Comparison of ENCODE assay signal across 8 mouse cellular contexts in the genomic region with DNA sequence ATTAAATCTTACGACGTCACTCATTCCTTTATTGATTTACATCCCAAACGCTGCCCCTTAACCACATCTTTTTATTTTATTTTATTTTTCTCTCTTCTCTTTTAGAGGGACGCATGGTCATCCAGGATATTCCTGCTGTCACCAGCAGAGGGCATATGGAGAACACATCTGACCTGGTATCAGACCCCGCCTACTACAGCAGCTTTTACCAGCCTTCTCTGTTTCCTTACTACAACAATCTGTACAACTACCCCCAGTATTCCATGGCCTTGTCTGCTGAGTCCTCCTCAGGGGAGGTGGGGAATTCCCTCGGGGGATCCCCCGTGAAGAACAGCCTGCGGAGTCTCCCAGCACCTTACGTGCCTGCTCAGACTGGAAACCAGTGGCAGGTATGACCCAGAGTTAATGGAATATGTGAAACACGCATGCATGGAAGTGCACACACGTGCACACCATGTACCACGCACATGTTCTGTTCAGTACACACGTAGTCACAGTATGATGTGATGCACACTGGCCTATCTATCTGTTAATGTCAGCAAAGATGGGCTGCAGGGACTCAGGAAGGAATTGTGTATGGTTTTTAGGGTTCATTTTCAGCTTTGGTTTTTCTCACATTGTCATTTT. TPM values are rescaled to one million over a fixed set of nuclear protein-coding genes. Genes with fewer than 3 reads are reported as not detected.
DNase-seq lines count a peak whose midpoint lies in the region; ATAC-seq and TF ChIP-seq lines count a peak whose summit lies in the region.
"Had no signal": no experiment of that assay in that cellular context is flagged by ENCODE, and none has a peak within 500 bp of the region (broad histone marks: within the 10 kb centered on the region; RNA-seq: fewer than 3 reads in every experiment).

No protein-coding gene starts in this region.

- no peak overlapping the region for H3K4me2 ChIP-seq in forebrain, embryonic 11.5 days (ENCODE audit: low read depth, low read length, severe bottlenecking)
- H3K4me2 ChIP-seq in hindbrain, embryonic 14.5 days (replicated peaks): no peak overlapping the region
- H3K4me2 ChIP-seq: liver, embryonic 15.5 days had no signal

- H3K36me3 ChIP-seq in forebrain, embryonic 11.5 days (ENCODE audit: control insufficient read depth, insufficient read depth, low read length): no peaks in the 10 kb centered on the region
- H3K36me3 ChIP-seq in hindbrain, embryonic 14.5 days (replicated peaks; ENCODE audit: control insufficient read depth, insufficient read depth): no peaks in the 10 kb centered on the region
- H3K36me3 ChIP-seq: liver, embryonic 15.5 days had no signal

- POLR2A ChIA-PET in Patski (lab: Charles Lee): no interaction called here

- TF ChIP-seq CTCF in Patski (IDR thresholded peaks at IDR 0.05): peak; percentile 89
- TF ChIP-seq CTCF in brain, embryonic 14.5 days (IDR thresholded peaks at IDR 0.05; ENCODE audit: borderline replicate concordance, extremely low read depth, insufficient read depth, insufficient read length): peak; percentile 79

- no peaks in the 10 kb centered on the region for H3K9me3 ChIP-seq in forebrain, embryonic 11.5 days (ENCODE audit: control insufficient read depth, low read length)
- no peaks in the 10 kb centered on the region for H3K9me3 ChIP-seq in hindbrain, embryonic 14.5 days (ENCODE audit: control insufficient read depth, low read length)
- H3K9me3 ChIP-seq: liver, embryonic 15.5 days had no signal

- H3K9ac ChIP-seq in forebrain, embryonic 11.5 days (ENCODE audit: low read length): peak overlapping the region; percentile 10; the same call in 1 of the 2 replicates
- no peak overlapping the region for H3K9ac ChIP-seq in hindbrain, embryonic 14.5 days
- H3K9ac ChIP-seq: liver, embryonic 15.5 days had no signal

- H3K27me3 ChIP-seq in Patski: peaks cover 68% of the 10 kb centered on the region
- H3K27me3 ChIP-seq in forebrain, embryonic 11.5 days (ENCODE audit: control insufficient read depth, insufficient read depth, low read length): no peaks in the 10 kb centered on the region
- no peaks in the 10 kb centered on the region for H3K27me3 ChIP-seq in hindbrain, embryonic 14.5 days (ENCODE audit: control insufficient read depth, insufficient read depth, low read length)
- H3K27me3 ChIP-seq: liver, embryonic 15.5 days had no signal

- H3K4me1 ChIP-seq in forebrain, embryonic 11.5 days (replicated peaks; ENCODE audit: control insufficient read depth, insufficient read depth, low read length): 0 out of 2 replicates have a peak, but pooled peaks cover 2% of the 10 kb centered on the region
- H3K4me1 ChIP-seq in hindbrain, embryonic 14.5 days (replicated peaks; ENCODE audit: control insufficient read depth, insufficient read depth, low read length): no peaks in the 10 kb centered on the region
- H3K4me1 ChIP-seq: liver, embryonic 15.5 days had no signal

- TF ChIP-seq POLR2A in brain, embryonic 14.5 days (IDR thresholded peaks at IDR 0.05; ENCODE audit: borderline replicate concordance, extremely low read depth, insufficient read depth, insufficient read length, poor library complexity, severe bottlenecking): no peak

- no peak for DNase-seq in Patski (ENCODE audit: low read depth, low spot score)
- peak; percentile 81 for DNase-seq in brain, embryonic 14.5 days (ENCODE audit: low read depth)
- peak; percentile 77 for DNase-seq in forebrain, embryonic 11.5 days (ENCODE audit: low spot score)
- DNase-seq in hindbrain, embryonic 14.5 days (ENCODE audit: low spot score): peak; percentile 76
- peak; percentile 11 to 51 for DNase-seq in layer of hippocampus, postnatal 25 days (ENCODE audit: extremely low spot score in 1 of 2, low spot score in 1 of 2)
- DNase-seq in lung, postnatal 36 days: peak; percentile 81
- DNase-seq in right cerebral cortex, postnatal 36 days (ENCODE audit: low spot score in 2 of 2): peak; percentile 15 to 23

- ATAC-seq in Patski: peak; percentile 78
- peak; percentile 60; the same call in 1 of the 2 replicates for ATAC-seq in forebrain, embryonic 11.5 days (replicated peaks; ENCODE audit: low FRiP score)
- peak; percentile 64; the same call in 1 of the 2 replicates for ATAC-seq in hindbrain, embryonic 14.5 days (ENCODE audit: low FRiP score)

- H3K4me3 ChIP-seq in forebrain, embryonic 11.5 days (ENCODE audit: low read depth, low read length): no peak overlapping the region
- no peak overlapping the region for H3K4me3 ChIP-seq in hindbrain, embryonic 14.5 days (replicated peaks; ENCODE audit: low read length)
- H3K4me3 ChIP-seq: liver, embryonic 15.5 days had no signal

- in situ Hi-C loops in Patski (cut with MboI; ENCODE audit: low pct_unique_long_range_greater_than_20kb): loop anchor here (5.0 kb wide), 1 partner anchor 91 kb away; no protein-coding TSS in a partner anchor

- 36% methylated on average over 13 of the region's 13 CpGs for WGBS in forebrain, embryonic 11.5 days
- 38% methylated on average over 13 of the region's 13 CpGs for WGBS in hindbrain, embryonic 14.5 days

- H3K27ac ChIP-seq in forebrain, embryonic 11.5 days (ENCODE audit: low read depth, low read length): no peak overlapping the region
- H3K27ac ChIP-seq in hindbrain, embryonic 14.5 days: no peak overlapping the region
- H3K27ac ChIP-seq: liver, embryonic 15.5 days had no signal

- CTCF ChIA-PET in Patski (lab: Charles Lee): interaction anchor here (1.0 to 1.5 kb wide), 2 partner anchors 13 to 17 kb away, joined by 3 to 4 read pairs; no protein-coding TSS in a partner anchor

RNA-seq across cellular contexts. Expression of a gene that starts 40.4 kb away (rescaled TPM):
- not detected for polyA plus RNA-seq in Patski (2021)
- 0.05 and 0.20 TPM in 2 replicates for polyA plus RNA-seq in brain, embryonic 14.5 days (2012; rRNA removed)
- polyA plus RNA-seq in forebrain, embryonic 11.5 days (2014; fragmentation: Nextera tagmentation; extraction: Ambion mirVana): 0.95 and 1.0 TPM in 2 replicates
- not detected in 2 replicates for polyA plus RNA-seq in hindbrain, embryonic 14.5 days (2014; fragmentation: Nextera tagmentation; extraction: Ambion mirVana)
- not detected for total RNA-seq in layer of hippocampus, postnatal 25 days (2021)
- polyA plus RNA-seq: liver, embryonic 15.5 days had no signal
